Comparison of ENCODE assay signal across 13 mouse cellular contexts in the genomic region with DNA sequence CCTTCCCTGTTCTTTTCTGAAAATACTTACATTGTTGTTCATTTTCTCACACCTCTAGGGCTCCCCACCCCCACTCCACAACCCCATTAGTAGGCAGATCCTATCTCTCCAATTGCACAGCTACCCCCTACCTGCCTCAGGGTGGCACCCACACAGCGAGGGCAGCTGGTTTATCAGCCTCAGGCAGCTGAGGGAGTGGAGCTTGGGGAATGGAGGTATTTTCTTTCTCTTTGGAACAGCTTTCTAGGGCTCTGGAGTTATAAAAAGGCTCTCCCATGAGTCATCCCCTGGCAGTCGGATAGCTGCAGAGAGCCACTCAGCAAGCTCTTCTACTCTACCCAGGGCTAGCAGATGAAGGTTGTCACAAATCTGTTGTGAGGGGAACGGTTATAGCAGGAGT. TPM values are rescaled to one million over a fixed set of nuclear protein-coding genes. Genes with fewer than 3 reads are reported as not detected.
A peak's percentile ranks its signal among the peaks of the same experiment; 100 is the strongest.
DNase-seq lines count a peak whose midpoint lies in the region; TF ChIP-seq lines count a peak whose summit lies in the region.
"Had no signal": no experiment of that assay in that cellular context is flagged by ENCODE, and none has a peak within 500 bp of the region (broad histone marks: within the 10 kb centered on the region; RNA-seq: fewer than 3 reads in every experiment).

No protein-coding gene starts in this region.

- intact Hi-C loops in left cerebral cortex, adult 2 months (cut with DNase I), result loop anchor here (1.0 to 5.0 kb wide), 4 partner anchors 9 to 128 kb away; a partner anchor contains a TSS

- TF ChIP-seq CTCF in left cerebral cortex, adult 2 months (IDR thresholded peaks at IDR 0.05), result no peak; the same call in 1 of the 2 replicates

- H3K27ac ChIP-seq in left cerebral cortex, adult 2 months, result peak overlapping the region; percentile 87
- H3K27ac ChIP-seq: hindbrain, embryonic 15.5 days; midbrain, embryonic 15.5 days had no signal

- DNase-seq in gastrocnemius, adult 18-20 months (ENCODE audit: low spot score), result peak; percentile 62
- DNase-seq in gastrocnemius, postnatal 4 days (ENCODE audit: low spot score in 2 of 2), result no peak
- DNase-seq in 3T3-L1 (ENCODE audit: low read depth, low spot score) (peak; percentile 55), MN1 (ENCODE audit: low spot score) (no peak)
- DNase-seq in cerebellum, adult 8-10 months, result peak; percentile 34
- DNase-seq in left cerebral cortex, adult 2 months (ENCODE audit: extremely low spot score in 1 of 2, low spot score in 2 of 2), result peak; percentile 40 to 49
- no peak for DNase-seq in thymus, postnatal 0 days (ENCODE audit: low spot score)
- no peak for DNase-seq in spleen, postnatal 10 days (ENCODE audit: low spot score in 2 of 2)
- DNase-seq: adrenal gland, adult 8-10 months; kidney, postnatal 4 days; thymus, adult 18-20 months had no signal

- H3K4me3 ChIP-seq in left cerebral cortex, adult 2 months, result no peak overlapping the region
- H3K4me3 ChIP-seq: hindbrain, embryonic 15.5 days; midbrain, embryonic 15.5 days had no signal

RNA-seq across cellular contexts. Expression of a gene that starts 20.6 kb away (rescaled TPM):
- under 1 TPM in 1 of 2 experiments, not detected in 1; 0.09 TPM for total RNA-seq in gastrocnemius, adult 18-20 months (2021)
- total RNA-seq in gastrocnemius, postnatal 4 days (2021), result 1 to 10 TPM in 1 of 2 experiments, under 1 TPM in 1; 0.75 to 1.2 TPM
- total RNA-seq in left cerebral cortex, adult 2 months (2021), result 100 to 1,000 TPM; 347 to 364 TPM
- polyA plus RNA-seq in thymus, postnatal 0 days (2015; fragmentation: Nextera tagmentation; extraction: Ambion mirVana), result 0.10 and 0.18 TPM in 2 replicates

RNA-seq across cellular contexts. Expression of a gene that starts 25.9 kb away (rescaled TPM):
- 1 to 10 TPM; 3.9 to 4.1 TPM for total RNA-seq in gastrocnemius, adult 18-20 months (2021)
- 10 to 100 TPM; 13.3 to 19.3 TPM for total RNA-seq in gastrocnemius, postnatal 4 days (2021)
- 10 to 100 TPM; 16.7 to 20.1 TPM for total RNA-seq in left cerebral cortex, adult 2 months (2021)
- 41.0 and 43.6 TPM in 2 replicates for polyA plus RNA-seq in thymus, postnatal 0 days (2015; fragmentation: Nextera tagmentation; extraction: Ambion mirVana)

Comparison
In these comparisons a context has a peak if more than half of its experiments do, and no peak if none do; other contexts are left out.
1. DNase-seq: peak in gastrocnemius, adult 18-20 months (single experiment), 3T3-L1 (single experiment), cerebellum, adult 8-10 months (single experiment) and left cerebral cortex, adult 2 months (2 of 2); none in gastrocnemius, postnatal 4 days (0 of 2), thymus, postnatal 0 days (single experiment), MN1 (single experiment) and spleen, postnatal 10 days (0 of 2).
2. RNA of a gene that starts 20.6 kb away (total RNA-seq): 347 to 364 TPM in left cerebral cortex, adult 2 months; 0.75 to 1.2 TPM in gastrocnemius, postnatal 4 days and 0.09 TPM in gastrocnemius, adult 18-20 months; every median in the first group is over 100 times any median in the second.